Mouse (Mus musculus): ENCODE results near the gene Rae1. TPM values are rescaled to one million over a fixed set of nuclear protein-coding genes. Genes with fewer than 3 reads are reported as not detected.
A peak's percentile ranks its signal among the peaks of the same experiment; 100 is the strongest.

The Rae1 gene
- polyA plus RNA-seq, 1 experiment from 2014 or later = 110 TPM

- Histone ChIP-seq H3K4me3 (replicated peaks) (no peak overlapping the region), H3K27ac (no peak overlapping the region), H3K9me3 (no peaks in the 10 kb centered on the region), H3K9ac (no peak overlapping the region), H3K36me3 (peaks cover 14% of the 10 kb centered on the region; the same call in 1 of the 2 replicates), H3K4me2 (no peak overlapping the region), H3K27me3 (replicated peaks) (no peaks in the 10 kb centered on the region), H3K4me1 (peaks cover 51% of the 10 kb centered on the region)
- 86% methylated on average over 3 of the region's 3 CpGs for WGBS
- no peak for ATAC-seq (ENCODE audit: insufficient read depth, low FRiP score, low read depth)
These were observed 28.7 kb downstream of the Rae1 start for GRCm38 (mm10) chr2:173028508-173029031.

DNA sequence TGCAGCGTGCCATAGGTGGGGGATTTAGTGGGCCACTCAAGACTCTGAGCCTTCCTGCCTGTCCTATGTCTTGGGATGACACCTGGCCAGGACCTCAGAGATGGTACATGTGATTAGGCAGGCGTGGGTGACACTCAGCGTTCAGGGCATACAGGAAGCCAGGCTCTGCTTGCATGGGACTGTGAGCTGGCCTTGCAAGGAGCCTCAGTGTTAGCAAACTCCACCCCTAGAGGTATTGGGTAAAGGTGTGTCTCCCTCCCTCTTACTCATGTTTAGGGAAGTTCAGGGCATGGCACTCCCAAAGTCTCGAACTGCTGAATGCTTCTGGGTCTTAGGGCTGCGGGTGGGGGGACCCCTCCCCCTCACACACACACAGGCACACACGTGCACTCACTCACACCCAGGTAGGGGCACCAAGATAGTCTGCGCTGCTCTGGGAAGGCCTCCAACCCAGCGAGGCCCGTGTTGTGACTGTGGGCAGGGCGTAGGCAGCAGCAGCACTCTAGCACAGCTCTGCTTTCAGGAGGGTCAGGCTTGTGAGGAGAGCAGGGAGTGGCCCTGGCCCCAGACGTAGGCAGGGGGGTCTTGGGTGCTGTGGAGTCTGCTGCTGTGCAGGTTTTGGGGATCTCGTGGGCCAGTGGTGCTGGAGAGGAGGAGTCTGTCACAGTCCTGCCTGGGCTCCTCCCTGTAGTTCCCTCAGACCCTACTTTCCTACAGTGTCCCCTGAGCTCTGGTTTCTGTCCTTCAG lies 30.8 kb downstream of the Rae1 start:
- Histone ChIP-seq H3K27ac (peak overlapping the region; percentile 77), H3K36me3 (peaks cover 18% of the 10 kb centered on the region; the same call in 1 of the 2 replicates)

GRCm38 (mm10) chr2:173033531-173033930 lies 33.6 kb downstream of the Rae1 start:
- 85% methylated on average over 13 of the region's 13 CpGs for WGBS
- Histone ChIP-seq H3K36me3 (peaks cover 18% of the 10 kb centered on the region; the same call in 1 of the 2 replicates), H3K9ac (no peak overlapping the region), H3K27ac (no peak overlapping the region), H3K4me2 (no peak overlapping the region), H3K9me3 (no peaks in the 10 kb centered on the region), H3K27me3 (replicated peaks) (no peaks in the 10 kb centered on the region), H3K4me3 (replicated peaks) (no peak overlapping the region), H3K4me1 (0 out of 2 replicates have a peak, but pooled peaks cover 10% of the 10 kb centered on the region)
- no peak for ATAC-seq (ENCODE audit: insufficient read depth, low FRiP score, low read depth)

More for the DNA sequence above, 30.8 kb downstream of the Rae1 start:
- H3K4me1 ChIP-seq = peaks cover 34% of the 10 kb centered on the region
- ATAC-seq (ENCODE audit: insufficient read depth, low FRiP score, low read depth) = peak; percentile 62
- H3K9ac ChIP-seq = no peak overlapping the region
- no peaks in the 10 kb centered on the region for H3K27me3 ChIP-seq (replicated peaks)
- H3K4me2 ChIP-seq = 0 out of 2 replicates have a peak overlapping the region, but pooled peaks have one; percentile 15
- H3K4me3 ChIP-seq (replicated peaks) = no peak overlapping the region
- no peaks in the 10 kb centered on the region for H3K9me3 ChIP-seq
- 59% methylated on average over 12 of the region's 12 CpGs for WGBS

DNA sequence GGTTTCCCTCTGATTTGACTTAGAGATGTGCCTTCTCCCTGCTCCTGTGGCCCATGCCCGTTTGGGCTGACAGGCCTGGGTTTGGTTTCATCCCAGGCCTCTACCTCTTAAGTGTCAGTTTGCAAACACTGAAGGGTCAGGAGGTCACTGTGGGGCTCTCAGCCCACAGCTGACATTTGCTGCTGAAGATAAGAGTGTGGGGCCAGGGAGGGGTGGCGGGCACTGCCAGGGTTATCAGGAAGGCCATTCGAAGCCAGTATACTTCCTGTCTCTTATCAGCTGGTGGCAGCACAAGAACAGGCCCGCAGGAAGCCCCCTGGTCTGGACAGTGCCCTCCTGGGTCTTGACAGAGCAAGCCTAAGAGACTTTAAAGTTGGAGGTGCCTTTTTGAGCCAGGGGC lies 35.1 kb downstream of the Rae1 start:
- Histone ChIP-seq H3K27me3 (replicated peaks) (no peaks in the 10 kb centered on the region), H3K4me2 (no peak overlapping the region), H3K27ac (0 out of 2 replicates have a peak overlapping the region, but pooled peaks have one; percentile 3), H3K9ac (no peak overlapping the region), H3K36me3 (peaks cover 12% of the 10 kb centered on the region; the same call in 1 of the 2 replicates), H3K4me1 (0 out of 2 replicates have a peak, but pooled peaks cover 9% of the 10 kb centered on the region), H3K4me3 (replicated peaks) (no peak overlapping the region), H3K9me3 (no peaks in the 10 kb centered on the region)
- peak; percentile 42; the same call in 1 of the 2 replicates for ATAC-seq (ENCODE audit: insufficient read depth, low FRiP score, low read depth)
- WGBS = 33% methylated on average over 4 of the region's 4 CpGs

- WGBS = 82% methylated on average over 5 of the region's 5 CpGs
- H3K4me1 ChIP-seq = 0 out of 2 replicates have a peak, but pooled peaks cover 9% of the 10 kb centered on the region
- H3K4me3 ChIP-seq (replicated peaks) = no peak overlapping the region
- no peaks in the 10 kb centered on the region for H3K27me3 ChIP-seq (replicated peaks)
- no peak overlapping the region for H3K4me2 ChIP-seq
- no peaks in the 10 kb centered on the region for H3K9me3 ChIP-seq
- H3K36me3 ChIP-seq = peaks cover 12% of the 10 kb centered on the region; the same call in 1 of the 2 replicates
- no peak overlapping the region for H3K9ac ChIP-seq
- no peak overlapping the region for H3K27ac ChIP-seq
- ATAC-seq (ENCODE audit: insufficient read depth, low FRiP score, low read depth) = no peak
These were observed 35.7 kb downstream of the Rae1 start for GRCm38 (mm10) chr2:173035653-173036052.

DNA sequence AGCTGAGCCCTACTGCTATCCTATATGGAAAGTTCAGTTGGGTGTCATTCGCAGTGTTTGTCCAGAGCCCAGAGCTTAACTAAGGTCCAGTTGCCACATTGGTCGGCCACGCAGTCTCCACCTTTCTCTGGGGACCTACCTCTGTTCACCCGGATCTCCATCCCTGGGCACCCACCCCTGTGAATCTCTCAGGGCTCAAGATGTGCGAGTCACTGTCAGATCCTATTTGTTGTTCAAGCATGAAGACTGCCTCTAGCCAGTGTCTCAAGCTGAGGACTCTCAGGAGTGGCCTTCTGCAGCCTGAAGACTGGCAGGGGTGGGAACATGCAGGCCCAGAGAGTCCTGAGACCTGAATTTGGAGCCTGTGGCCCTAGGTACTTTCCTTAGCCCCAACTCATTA lies 36.1 kb downstream of the Rae1 start:
- Histone ChIP-seq H3K4me3 (replicated peaks) (no peak overlapping the region), H3K9me3 (no peaks in the 10 kb centered on the region), H3K9ac (no peak overlapping the region), H3K4me2 (no peak overlapping the region), H3K27ac (no peak overlapping the region), H3K4me1 (0 out of 2 replicates have a peak, but pooled peaks cover 7% of the 10 kb centered on the region), H3K27me3 (replicated peaks) (no peaks in the 10 kb centered on the region), H3K36me3 (peaks cover 12% of the 10 kb centered on the region; the same call in 1 of the 2 replicates)
- 90% methylated on average over 5 of the region's 5 CpGs for WGBS
- ATAC-seq (ENCODE audit: insufficient read depth, low FRiP score, low read depth) = no peak

DNA sequence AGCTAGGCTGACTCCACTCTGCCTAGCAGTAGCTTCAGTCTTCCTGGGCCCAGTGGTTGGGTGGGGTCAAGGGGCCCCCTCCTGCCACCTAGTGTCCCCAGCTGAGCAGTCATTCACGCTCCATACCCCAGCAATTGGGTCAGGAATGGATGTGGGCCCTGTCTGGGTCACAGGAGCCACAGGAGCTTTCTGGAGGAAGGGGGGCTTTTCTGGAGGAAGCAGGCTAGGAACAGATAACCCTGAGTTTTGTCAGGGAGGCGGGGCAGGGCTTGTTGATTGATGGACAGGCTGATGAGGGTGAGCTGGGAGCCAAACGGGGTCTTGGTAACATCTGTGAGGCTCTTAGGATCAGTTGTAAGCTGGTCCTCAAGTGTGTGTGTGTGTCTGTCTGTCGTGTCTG lies 36.7 kb downstream of the Rae1 start:
- Histone ChIP-seq H3K36me3 (peaks cover 12% of the 10 kb centered on the region; the same call in 1 of the 2 replicates), H3K4me1 (0 out of 2 replicates have a peak, but pooled peaks cover 4% of the 10 kb centered on the region), H3K4me3 (replicated peaks) (no peak overlapping the region), H3K9ac (no peak overlapping the region), H3K27me3 (replicated peaks) (no peaks in the 10 kb centered on the region), H3K4me2 (no peak overlapping the region), H3K27ac (no peak overlapping the region), H3K9me3 (no peaks in the 10 kb centered on the region)
- ATAC-seq (ENCODE audit: insufficient read depth, low FRiP score, low read depth) = no peak
- WGBS = 55% methylated on average over 4 of the region's 4 CpGs

GRCm38 (mm10) chr2:173037347-173037746 lies 37.4 kb downstream of the Rae1 start:
- Histone ChIP-seq H3K36me3 (peaks cover 8% of the 10 kb centered on the region; the same call in 1 of the 2 replicates), H3K4me1 (0 out of 2 replicates have a peak, but pooled peaks cover 4% of the 10 kb centered on the region), H3K27me3 (replicated peaks) (no peaks in the 10 kb centered on the region), H3K4me3 (replicated peaks) (no peak overlapping the region), H3K27ac (peak overlapping the region; percentile 13; the same call in 1 of the 2 replicates), H3K9me3 (no peaks in the 10 kb centered on the region), H3K4me2 (no peak overlapping the region), H3K9ac (no peak overlapping the region)
- 74% methylated on average over 5 of the region's 5 CpGs for WGBS
- no peak for ATAC-seq (ENCODE audit: insufficient read depth, low FRiP score, low read depth)

DNA sequence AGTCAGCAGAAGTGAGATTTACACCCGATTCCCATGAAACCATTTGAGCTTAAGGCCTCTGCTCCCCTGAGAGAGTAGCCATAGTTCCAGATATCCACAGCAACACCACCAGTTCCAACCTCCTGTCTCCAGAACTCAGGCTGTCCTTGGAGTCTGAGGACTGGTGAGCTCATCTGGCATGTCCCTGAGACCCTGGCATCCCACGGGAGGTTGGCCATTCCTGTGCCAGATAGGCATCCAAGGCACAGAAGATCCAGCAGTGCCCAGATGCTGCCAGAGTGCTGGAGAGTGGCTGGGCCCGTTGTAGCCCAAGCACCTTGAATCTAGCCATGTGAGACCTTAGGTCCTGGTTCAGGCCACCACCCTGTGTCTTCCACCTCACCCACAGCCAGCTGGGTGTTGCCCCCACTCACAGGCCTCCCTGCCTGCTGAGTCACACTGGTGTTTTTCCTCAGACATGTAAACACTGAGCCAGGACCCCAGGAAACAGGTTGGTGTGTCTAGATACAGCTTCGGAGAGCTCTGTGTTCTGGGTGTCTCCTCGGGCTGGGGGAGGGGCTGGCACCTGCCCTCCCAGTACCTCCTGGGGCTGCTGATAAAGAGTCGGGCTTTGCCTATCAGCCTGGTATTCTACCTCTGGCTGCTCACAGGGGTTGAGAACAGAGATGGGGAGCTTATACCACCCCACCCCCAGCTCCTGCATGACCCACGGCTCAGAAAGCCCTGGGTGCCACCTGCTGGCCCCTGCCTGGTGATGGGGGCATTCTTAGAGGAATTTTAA lies 38.1 kb downstream of the Rae1 start:
- Histone ChIP-seq H3K27ac (peak overlapping the region; percentile 13; the same call in 1 of the 2 replicates), H3K36me3 (peaks cover 8% of the 10 kb centered on the region; the same call in 1 of the 2 replicates), H3K9ac (no peak overlapping the region), H3K4me3 (replicated peaks) (no peak overlapping the region), H3K27me3 (replicated peaks) (no peaks in the 10 kb centered on the region), H3K9me3 (no peaks in the 10 kb centered on the region), H3K4me2 (no peak overlapping the region), H3K4me1 (0 out of 2 replicates have a peak, but pooled peaks cover 4% of the 10 kb centered on the region)
- 57% methylated on average over 7 of the region's 7 CpGs for WGBS
- ATAC-seq (ENCODE audit: insufficient read depth, low FRiP score, low read depth) = peak; percentile 89

DNA sequence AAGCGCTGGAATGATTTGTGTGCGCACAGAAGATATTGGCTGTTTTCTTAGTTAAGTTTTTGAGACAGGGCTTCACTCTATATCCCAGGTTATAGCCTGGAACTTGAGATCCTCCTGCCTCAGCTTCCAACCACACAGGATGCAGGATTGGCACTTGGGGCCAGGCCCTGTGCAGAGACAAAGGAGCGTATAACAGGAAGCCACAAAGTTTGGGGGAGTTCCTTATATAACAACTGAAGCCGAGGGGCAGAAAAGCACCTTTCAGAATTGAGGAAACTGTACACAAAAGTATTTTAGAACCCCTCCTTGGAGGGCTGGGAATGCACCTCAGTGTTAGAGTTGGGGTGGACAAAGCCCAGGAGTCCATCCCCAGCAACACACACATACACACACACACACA lies 39.1 kb downstream of the Rae1 start:
- H3K9ac ChIP-seq = no peak overlapping the region
- no peaks in the 10 kb centered on the region for H3K9me3 ChIP-seq
- no peaks in the 10 kb centered on the region for H3K27me3 ChIP-seq (replicated peaks)
- ATAC-seq (ENCODE audit: insufficient read depth, low FRiP score, low read depth) = no peak
- WGBS = 89% methylated on average over 4 of the region's 4 CpGs
- H3K4me2 ChIP-seq = no peak overlapping the region
- H3K36me3 ChIP-seq = peaks cover 8% of the 10 kb centered on the region; the same call in 1 of the 2 replicates
- 0 out of 2 replicates have a peak, but pooled peaks cover 4% of the 10 kb centered on the region for H3K4me1 ChIP-seq
- H3K27ac ChIP-seq = no peak overlapping the region
- H3K4me3 ChIP-seq (replicated peaks) = no peak overlapping the region

GRCm38 (mm10) chr2:173040803-173041202 lies 40.9 kb downstream of the Rae1 start:
- no peaks in the 10 kb centered on the region for H3K27me3 ChIP-seq (replicated peaks)
- H3K27ac ChIP-seq = no peak overlapping the region
- no peak for ATAC-seq (ENCODE audit: insufficient read depth, low FRiP score, low read depth)
- H3K4me2 ChIP-seq = no peak overlapping the region
- H3K4me3 ChIP-seq (replicated peaks) = no peak overlapping the region
- no peak overlapping the region for H3K9ac ChIP-seq
- no peaks in the 10 kb centered on the region for H3K36me3 ChIP-seq
- 83% methylated on average over 3 of the region's 3 CpGs for WGBS
- no peaks in the 10 kb centered on the region for H3K9me3 ChIP-seq
- H3K4me1 ChIP-seq = no peaks in the 10 kb centered on the region
